Mouse (Mus musculus) layer of hippocampus, postnatal 36 days (tissue): Measurements from ENCODE around the gene Fbll1. TPM values are rescaled to one million over a fixed set of nuclear protein-coding genes. Genes with fewer than 3 reads are reported as not detected.
A peak's percentile ranks its signal among the peaks of the same experiment; 100 is the strongest.
"Not testable (repeated sequence)": the region's sequence is repeated elsewhere in the genome, so short reads cannot be mapped to it uniquely, and the experiment has no call there.

Experiments
- DNase-seq, 2 experiments: peaks; one replicate each; pipeline ENCODE4 v3.0.0; 2022
- total RNA-seq, 2 experiments: library from RNA; stranded (reverse); gene quantifications; 2 replicates each; pipeline ENCODE4 v1.2.3; 2021

Fbll1 gene
- total RNA-seq = 10 to 100 TPM; 42.2 to 46.1 TPM

GRCm38 (mm10) chr11:35798874-35799273 lies at the start of gene Fbll1:
Gene Fbll1 (minus strand): TSS chr11:35798884.
- DNase-seq = no peak

- no peak for DNase-seq
Measured at GRCm38 (mm10) chr11:35844299-35844698, 45.6 kb upstream of the Fbll1 start.

- DNase-seq = not testable (repeated sequence)
Measured at GRCm38 (mm10) chr11:35842560-35842959, 43.9 kb upstream of the Fbll1 start.

DNA sequence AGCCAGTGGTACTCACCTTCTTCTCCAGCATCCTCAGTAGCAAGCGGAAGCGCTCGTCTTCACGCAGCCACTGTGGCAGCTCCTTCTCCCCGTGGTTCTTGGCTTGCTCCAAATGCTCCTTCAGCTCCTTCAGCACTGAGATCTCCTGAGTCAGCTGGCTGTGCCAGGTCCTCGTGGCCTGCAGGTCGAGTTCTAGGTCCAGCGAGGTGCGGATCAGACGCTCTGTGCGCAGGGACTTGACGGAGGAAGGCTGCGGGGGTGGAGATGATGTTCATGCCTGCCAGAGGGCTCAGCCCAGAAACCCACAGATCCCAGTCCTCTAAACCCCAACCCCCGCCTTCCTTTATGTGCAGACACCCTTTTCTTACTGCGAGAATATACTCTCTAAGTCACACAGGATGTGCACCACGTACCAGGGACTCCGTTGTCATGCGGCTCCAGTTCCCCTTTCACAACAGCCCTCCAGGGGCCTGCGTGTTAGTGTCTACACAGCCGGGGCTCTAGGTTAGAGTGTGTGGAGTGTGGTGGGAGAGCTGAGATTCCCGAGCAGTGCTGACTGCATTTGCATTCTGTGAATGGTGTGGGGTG lies 43.1 kb upstream of the Fbll1 start:
- DNase-seq = no peak

GRCm38 (mm10) chr11:35840806-35841205 lies 42.1 kb upstream of the Fbll1 start:
- not testable (repeated sequence) for DNase-seq

DNA sequence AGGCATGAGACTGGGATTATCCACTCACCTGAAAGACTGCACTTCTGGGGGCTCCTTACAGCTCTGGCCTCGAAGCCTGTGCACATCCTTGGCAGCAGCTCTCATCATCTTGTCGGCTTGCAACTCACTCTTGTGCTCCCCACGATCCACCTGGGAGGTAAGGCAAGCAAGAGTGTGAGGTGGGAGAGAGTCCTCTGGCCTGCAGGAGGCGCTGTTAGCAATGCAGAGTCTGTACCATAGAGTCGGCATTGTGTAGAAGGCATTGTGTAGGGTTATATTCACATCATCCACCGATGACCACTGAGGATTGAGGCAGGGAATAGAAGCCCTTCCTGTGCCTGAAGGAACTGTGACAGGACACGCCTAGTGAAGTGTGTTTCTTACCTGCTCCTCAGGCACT lies 41.6 kb upstream of the Fbll1 start:
- no peak for DNase-seq

DNA sequence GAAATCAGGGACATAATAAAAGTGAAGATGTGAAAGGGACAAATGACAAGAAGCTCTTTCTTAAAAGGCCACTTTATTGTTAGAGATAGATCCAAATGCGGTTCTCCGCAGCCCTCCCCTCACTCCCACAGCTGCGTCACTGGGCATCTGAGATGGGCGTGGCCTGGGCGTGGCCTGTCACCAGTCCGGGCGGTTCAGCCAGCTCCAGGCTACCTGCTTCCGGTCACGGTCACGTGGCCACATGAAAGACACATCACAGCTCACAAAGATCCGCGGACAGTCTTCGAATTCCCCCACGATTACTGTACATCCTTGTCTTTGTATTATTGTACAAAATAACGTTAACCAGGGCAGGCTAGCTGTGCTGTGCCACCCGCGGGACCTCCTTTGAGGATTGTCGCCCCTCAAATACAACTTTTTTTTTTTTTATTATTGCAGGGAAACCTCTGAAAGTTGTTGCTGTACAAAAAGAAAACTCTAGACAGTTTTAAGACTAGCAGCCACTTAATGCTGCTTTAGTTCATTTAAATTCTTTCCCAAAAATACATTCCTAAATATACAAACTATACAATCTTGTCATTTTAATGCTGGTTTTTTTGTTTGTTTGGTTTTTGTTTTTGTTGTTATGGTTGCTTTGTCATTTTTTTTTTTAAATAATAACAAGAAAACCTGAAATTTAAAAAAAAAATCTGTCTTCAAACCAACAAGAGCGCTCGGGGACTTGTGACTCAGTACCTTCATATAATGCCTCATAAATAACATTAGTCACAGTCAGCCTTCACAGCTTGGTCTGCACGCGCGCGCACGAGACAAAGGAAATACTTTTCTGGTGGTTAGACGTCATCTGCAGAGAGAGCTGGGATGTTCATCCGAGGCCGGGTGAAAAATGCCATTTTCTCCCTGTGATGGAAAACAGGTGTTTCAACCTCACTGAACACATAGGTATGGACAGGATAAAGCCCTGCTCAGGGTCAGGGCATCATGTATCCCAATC lies 40.0 kb upstream of the Fbll1 start:
- DNase-seq = peak; percentile 58 to 66

- no peak for DNase-seq
Measured at GRCm38 (mm10) chr11:35837156-35838126, 38.8 kb upstream of the Fbll1 start.

DNA sequence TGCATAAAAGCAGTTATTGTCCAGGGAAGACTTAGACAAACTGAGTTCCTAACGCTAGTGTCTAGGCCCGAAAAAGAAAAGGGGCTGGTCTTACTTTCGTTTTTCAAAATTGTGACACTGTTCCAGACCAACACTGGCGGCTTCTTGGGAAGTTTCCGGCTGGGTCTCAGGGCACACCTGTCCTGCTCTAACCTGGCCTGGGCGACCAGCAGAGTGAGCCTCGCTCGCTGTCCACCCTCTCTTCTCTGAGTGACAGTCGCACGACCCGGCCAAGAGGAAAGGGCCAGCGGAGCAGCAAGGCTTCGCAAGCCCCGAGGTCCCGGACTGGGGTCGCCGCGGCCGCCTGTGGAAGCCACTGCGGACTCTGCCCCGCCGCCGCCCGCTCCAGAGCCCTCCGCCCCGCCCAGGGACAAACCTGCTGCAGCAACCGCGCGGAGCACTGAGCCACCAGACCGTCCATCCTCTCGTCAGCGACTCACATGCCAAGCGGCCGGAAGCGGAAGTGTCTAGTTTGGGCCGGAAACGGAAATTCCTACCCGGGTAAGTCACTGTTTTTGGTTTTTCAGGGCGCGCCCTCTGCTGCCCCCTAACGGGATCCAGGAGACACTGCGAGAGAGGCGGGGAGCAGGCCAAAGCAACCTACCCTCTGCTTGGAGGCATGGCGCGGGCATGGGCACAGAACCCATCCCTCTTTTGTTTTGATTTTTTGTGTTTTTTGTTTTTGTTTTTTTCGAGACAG lies 35.5 kb upstream of the Fbll1 start, which contains the start of gene Rars:
Rars (minus strand) TSS at position 485 of the 739 bp plus-strand sequence.
- peak; percentile 90 to 93 for DNase-seq

- DNase-seq = no peak
Measured at GRCm38 (mm10) chr11:35833270-35833669, 34.6 kb upstream of the Fbll1 start.

DNA sequence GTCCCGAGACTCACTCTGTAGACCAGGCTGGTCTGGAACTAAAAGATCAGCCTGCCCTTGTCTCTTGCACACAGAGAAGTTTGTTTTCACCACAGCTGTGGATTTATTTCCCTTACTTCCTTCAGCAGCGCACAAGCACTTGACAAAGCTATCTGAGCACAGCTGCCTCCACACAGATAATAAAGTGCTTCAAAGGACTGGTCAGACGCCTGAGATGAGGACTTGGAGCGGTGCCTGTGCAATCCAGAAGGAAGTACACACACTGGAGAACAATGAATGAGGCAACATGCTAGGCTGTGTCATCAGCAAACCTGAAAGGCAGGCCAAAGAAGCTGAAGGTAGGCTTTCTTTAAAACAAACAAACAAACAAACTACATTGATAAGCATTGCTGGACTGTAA lies 33.5 kb upstream of the Fbll1 start:
- DNase-seq = no peak

GRCm38 (mm10) chr11:35827714-35828113 lies 29.0 kb upstream of the Fbll1 start:
- DNase-seq = no peak

DNA sequence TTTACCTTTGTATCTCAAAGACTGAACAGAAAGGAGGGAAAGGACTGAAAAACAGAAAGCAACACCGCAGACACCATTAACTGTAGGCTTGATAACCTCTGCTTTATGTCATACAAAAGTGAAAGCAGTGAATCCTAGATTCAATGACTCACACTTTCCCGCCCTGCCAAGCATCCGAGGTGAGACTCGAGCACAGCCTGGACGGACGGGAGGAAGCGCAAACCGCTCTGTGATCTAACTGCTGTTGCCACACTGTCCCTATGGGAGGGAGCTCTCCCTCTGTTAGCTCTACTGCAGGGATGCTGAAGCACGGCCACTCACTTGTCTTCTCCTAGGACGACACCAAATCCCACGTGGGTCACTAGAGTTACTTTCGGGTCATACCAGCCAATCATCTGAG lies 17.6 kb upstream of the Fbll1 start:
- DNase-seq = no peak

DNA sequence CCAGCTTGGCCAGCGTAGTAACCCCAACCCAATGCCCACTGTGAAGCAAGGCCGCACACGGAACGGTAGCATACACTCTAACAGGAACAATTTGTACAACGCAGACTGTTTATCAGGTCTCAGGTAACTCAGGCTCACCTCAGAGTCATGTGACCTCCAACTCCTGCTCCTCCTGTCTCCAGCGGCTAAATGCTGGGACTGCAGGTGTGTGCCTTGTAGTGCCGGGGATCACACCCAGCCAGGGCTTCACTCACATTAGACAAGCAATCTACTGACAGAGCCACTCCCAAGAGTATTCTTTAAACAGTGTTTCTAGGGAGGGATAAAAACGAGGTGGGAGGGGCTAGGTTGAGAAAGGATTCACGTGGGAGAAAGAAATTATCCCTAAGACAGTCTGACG lies 12.8 kb upstream of the Fbll1 start:
- DNase-seq = no peak

- DNase-seq = no peak
Measured at GRCm38 (mm10) chr11:35801332-35801731, 2.6 kb upstream of the Fbll1 start.

DNA sequence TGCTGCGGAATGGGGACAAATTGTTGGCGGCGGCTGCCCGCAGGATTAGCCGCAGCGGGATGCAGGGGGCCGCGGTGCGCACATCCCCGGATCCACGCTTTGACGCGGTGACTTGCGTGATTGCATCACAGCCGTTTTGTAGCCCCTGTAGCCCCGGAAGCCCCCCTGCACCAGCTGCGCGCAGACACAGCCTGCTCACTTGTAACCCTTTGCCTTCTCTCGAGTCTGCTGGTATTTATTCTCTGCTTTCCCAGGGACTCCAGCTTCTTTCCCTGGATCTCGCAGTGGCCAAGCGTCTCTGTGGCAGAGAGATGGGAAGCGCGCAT lies 226 bp downstream of the Fbll1 start:
- peak; percentile 79 to 81 for DNase-seq

GRCm38 (mm10) chr11:35797751-35798494 lies 761 bp downstream of the Fbll1 start:
- peak; percentile 35 to 44 for DNase-seq

GRCm38 (mm10) chr11:35792800-35793199 lies 5.9 kb downstream of the Fbll1 start:
- DNase-seq = not testable (repeated sequence)

- DNase-seq = no peak
Measured at GRCm38 (mm10) chr11:35788443-35788842, 10.2 kb downstream of the Fbll1 start.

- DNase-seq = no peak
Measured at GRCm38 (mm10) chr11:35784537-35784936, 14.1 kb downstream of the Fbll1 start.

GRCm38 (mm10) chr11:35784002-35784401 lies 14.7 kb downstream of the Fbll1 start:
- DNase-seq = no peak
